8 mouse cellular contexts compared by ENCODE assay signal in the genomic region with DNA sequence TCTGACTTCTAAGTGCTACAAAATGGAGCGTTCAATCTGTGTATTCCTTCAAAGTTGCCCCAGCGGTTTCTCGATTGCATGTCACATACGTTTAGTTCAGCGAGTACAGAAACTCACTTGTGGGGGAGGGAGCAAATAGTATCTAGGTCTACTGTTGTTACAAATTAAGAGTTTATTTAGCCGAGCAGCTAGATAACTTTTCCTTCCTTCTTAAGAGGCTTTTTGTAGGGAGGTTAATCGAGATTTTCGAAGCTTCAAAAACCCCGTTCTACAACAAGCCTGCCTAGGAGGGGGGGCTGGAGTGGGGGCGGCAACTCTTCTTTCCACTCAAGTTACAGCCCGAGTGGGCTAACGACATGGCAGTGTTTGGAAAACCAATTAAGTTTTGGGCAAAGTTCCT. TPM values are rescaled to one million over a fixed set of nuclear protein-coding genes. Genes with fewer than 3 reads are reported as not detected.
DNase-seq lines count a peak whose midpoint lies in the region; ATAC-seq lines count a peak whose summit lies in the region.

No protein-coding gene starts in this region.

- ATAC-seq in erythroblast, adult 5-6 weeks (replicated peaks; ENCODE audit: low FRiP score, poor library complexity, severe bottlenecking) = no peak
- no peak for ATAC-seq in liver, embryonic 16.5 days (ENCODE audit: low read depth)

- intact Hi-C loops in left cerebral cortex, postnatal 14 days (cut with DNase I) = no loop called here

- 0 out of 2 replicates have a peak, but pooled peaks cover 1% of the 10 kb centered on the region for H3K4me1 ChIP-seq in erythroblast, embryonic 14.5 days (ENCODE audit: control insufficient read depth)
- H3K4me1 ChIP-seq in liver, embryonic 16.5 days (ENCODE audit: control insufficient read depth, low read depth, low read length) = no peaks in the 10 kb centered on the region

- peak overlapping the region; percentile 66; the same call in 1 of the 2 replicates for H3K27ac ChIP-seq in liver, embryonic 16.5 days (ENCODE audit: low read length)

- DNase-seq in Muller cell, postnatal 12 days (ENCODE audit: inconsistent ontology term) = peak; percentile 43
- DNase-seq in heart, postnatal 4 days = peak; percentile 27
- DNase-seq in ovary, adult 18-20 months (ENCODE audit: low spot score) = no peak
- no peak for DNase-seq in spleen, postnatal 10 days (ENCODE audit: low spot score in 2 of 2)
- no peak for DNase-seq in left cerebral cortex, postnatal 14 days (ENCODE audit: low spot score in 2 of 2)

- H3K9me3 ChIP-seq in erythroblast, embryonic 14.5 days (ENCODE audit: control insufficient read depth, low read length) = no peaks in the 10 kb centered on the region; the same call in 1 of the 2 replicates
- no peaks in the 10 kb centered on the region for H3K9me3 ChIP-seq in liver, embryonic 16.5 days (replicated peaks; ENCODE audit: control insufficient read depth, low read length)

- H3K36me3 ChIP-seq in erythroblast, embryonic 14.5 days (ENCODE audit: control insufficient read depth) = no peaks in the 10 kb centered on the region
- H3K36me3 ChIP-seq in liver, embryonic 16.5 days (ENCODE audit: control insufficient read depth, insufficient read depth) = no peaks in the 10 kb centered on the region

- H3K4me2 ChIP-seq in liver, embryonic 16.5 days (ENCODE audit: low read depth, low read length) = peak overlapping the region; percentile 48

- 5% methylated on average over 12 of the region's 12 CpGs for WGBS in liver, embryonic 16.5 days (ENCODE audit: insufficient replicate concordance)

- no peak overlapping the region; the same call in 1 of the 2 replicates for H3K9ac ChIP-seq in liver, embryonic 16.5 days (ENCODE audit: low read depth, low read length)

- H3K27me3 ChIP-seq in erythroblast, embryonic 14.5 days (ENCODE audit: control insufficient read depth) = peaks cover 77% of the 10 kb centered on the region
- peaks cover 49% of the 10 kb centered on the region for H3K27me3 ChIP-seq in liver, embryonic 16.5 days (ENCODE audit: control insufficient read depth, insufficient read depth, low read depth, low read length)

- H3K4me3 ChIP-seq in erythroblast, embryonic 14.5 days (replicated peaks) = peak overlapping the region; percentile 56
- peak overlapping the region; percentile 64 for H3K4me3 ChIP-seq in liver, embryonic 16.5 days (ENCODE audit: low read depth, low read length)

RNA-seq across cellular contexts. Expression of gene Yap1, which starts 1.6 kb away (rescaled TPM):
- not detected in 2 replicates for polyA plus RNA-seq in erythroblast, embryonic 14.5 days (2012)
- not detected in 2 replicates for total RNA-seq in erythroblast, adult 5-6 weeks (2015; ENCODE audit: low replicate concordance)
- total RNA-seq in erythroblast, adult 5-6 weeks (2017; ENCODE audit: low replicate concordance) = not detected in 2 replicates
- 10 to 100 TPM; 64.7 to 69.2 TPM for total RNA-seq in heart, postnatal 4 days (2021)
- 2.8 and 3.4 TPM in 2 replicates for polyA plus RNA-seq in liver, embryonic 16.5 days (2015; fragmentation: Nextera tagmentation; extraction: Ambion mirVana)
- total RNA-seq in left cerebral cortex, postnatal 14 days (2021) = 10 to 100 TPM; 15.7 to 17.3 TPM

RNA-seq across cellular contexts. Expression of gene Cfap300, which starts 39.8 kb away (rescaled TPM):
- polyA plus RNA-seq in erythroblast, embryonic 14.5 days (2012) = 0.29 and 0.34 TPM in 2 replicates
- total RNA-seq in erythroblast, adult 5-6 weeks (2015; ENCODE audit: low replicate concordance) = not detected in 2 replicates
- total RNA-seq in erythroblast, adult 5-6 weeks (2017; ENCODE audit: low replicate concordance) = 2.9 TPM in 1 of 2 replicates, not detected in the other
- 1 to 10 TPM; 1.2 to 1.5 TPM for total RNA-seq in heart, postnatal 4 days (2021)
- polyA plus RNA-seq in liver, embryonic 16.5 days (2015; fragmentation: Nextera tagmentation; extraction: Ambion mirVana) = 0.36 and 0.78 TPM in 2 replicates
- 1 to 10 TPM; 6.8 to 7.4 TPM for total RNA-seq in left cerebral cortex, postnatal 14 days (2021)

Comparison
In these comparisons a context has a peak if more than half of its experiments do, and no peak if none do; other contexts are left out.
1. DNase-seq: peak in Muller cell, postnatal 12 days (single experiment) and heart, postnatal 4 days (single experiment); none in ovary, adult 18-20 months (single experiment), spleen, postnatal 10 days (0 of 2) and left cerebral cortex, postnatal 14 days (0 of 2).
2. RNA of gene Yap1, which starts 1.6 kb away (total RNA-seq): 64.7 to 69.2 TPM in heart, postnatal 4 days and 15.7 to 17.3 TPM in left cerebral cortex, postnatal 14 days; not detected in erythroblast, adult 5-6 weeks; every median in the first group is over 10 times any median in the second.